Mouse (Mus musculus): ENCODE measurements around the gene Cdca5. TPM values are rescaled to one million over a fixed set of nuclear protein-coding genes. Genes with fewer than 3 reads are reported as not detected.

The Cdca5 gene
- polyA plus RNA-seq, 1 experiment = 33.0 TPM

GRCm38 (mm10) chr19:6062418-6062817, 22.4 kb upstream of the Cdca5 start:
- no peaks in the 10 kb centered on the region for H3K27me3 ChIP-seq (ENCODE audit: control insufficient read depth, insufficient read depth, insufficient read length)
- no peak for TF ChIP-seq MAX (IDR thresholded peaks at IDR 0.05)
- TF ChIP-seq FOSL1 (IDR thresholded peaks at IDR 0.05; ENCODE audit: insufficient read depth, low read length, poor library complexity, severe bottlenecking) = no peak
- no peak for TF ChIP-seq USF1 (IDR thresholded peaks at IDR 0.05; ENCODE audit: low read depth)
- TF ChIP-seq MYOG (IDR thresholded peaks at IDR 0.05; ENCODE audit: control insufficient read depth, extremely low read depth, insufficient read length) = no peak
- no peak for TF ChIP-seq CEBPB (IDR thresholded peaks at IDR 0.05; ENCODE audit: low read depth)
- H3ac ChIP-seq (ENCODE audit: control insufficient read depth, insufficient read length, low read depth) = peak overlapping the region; percentile 93
- peaks cover 10% of the 10 kb centered on the region for H3K36me3 ChIP-seq (ENCODE audit: control insufficient read depth, insufficient read depth)
- peaks cover 30% of the 10 kb centered on the region for H3K79me3 ChIP-seq (ENCODE audit: low read depth)
- H3K4me3 ChIP-seq (ENCODE audit: insufficient read depth, poor library complexity, severe bottlenecking) = peak overlapping the region; percentile 95
- H3K79me2 ChIP-seq (ENCODE audit: control insufficient read depth, insufficient read depth) = peaks cover 43% of the 10 kb centered on the region

- no peak for TF ChIP-seq MYOD1 (IDR thresholded peaks at IDR 0.05; ENCODE audit: control insufficient read depth, insufficient read length, low read depth)
- TF ChIP-seq MAX (IDR thresholded peaks at IDR 0.05) = no peak
- no peak for TF ChIP-seq FOSL1 (IDR thresholded peaks at IDR 0.05; ENCODE audit: insufficient read depth, low read length, poor library complexity, severe bottlenecking)
- TF ChIP-seq CEBPB (IDR thresholded peaks at IDR 0.05; ENCODE audit: low read depth) = no peak
- no peak for TF ChIP-seq CTCF (IDR thresholded peaks at IDR 0.05; ENCODE audit: control insufficient read depth, insufficient read depth, insufficient read length)
- no peak for TF ChIP-seq USF1 (IDR thresholded peaks at IDR 0.05; ENCODE audit: low read depth)
- TF ChIP-seq MYOG (IDR thresholded peaks at IDR 0.05; ENCODE audit: control insufficient read depth, extremely low read depth, insufficient read length) = no peak
- Histone ChIP-seq H3K36me3 (ENCODE audit: control insufficient read depth, insufficient read depth) (peaks cover 10% of the 10 kb centered on the region), H3K79me2 (ENCODE audit: control insufficient read depth, insufficient read depth) (peaks cover 36% of the 10 kb centered on the region), H3ac (ENCODE audit: control insufficient read depth, insufficient read length, low read depth) (no peak overlapping the region), H3K79me3 (ENCODE audit: low read depth) (peaks cover 26% of the 10 kb centered on the region), H3K27me3 (ENCODE audit: control insufficient read depth, insufficient read depth, insufficient read length) (no peaks in the 10 kb centered on the region), H3K4me3 (ENCODE audit: insufficient read depth, poor library complexity, severe bottlenecking) (no peak overlapping the region)
Observed at GRCm38 (mm10) chr19:6063081-6063480, 21.7 kb upstream of the Cdca5 start.

- Histone ChIP-seq H3K4me3 (ENCODE audit: insufficient read depth, poor library complexity, severe bottlenecking) (peak overlapping the region; percentile 30), H3ac (ENCODE audit: control insufficient read depth, insufficient read length, low read depth) (peak overlapping the region; percentile 47), H3K79me2 (ENCODE audit: control insufficient read depth, insufficient read depth) (peaks cover 18% of the 10 kb centered on the region), H3K79me3 (ENCODE audit: low read depth) (peaks cover 13% of the 10 kb centered on the region), H3K27me3 (ENCODE audit: control insufficient read depth, insufficient read depth, insufficient read length) (no peaks in the 10 kb centered on the region), H3K36me3 (ENCODE audit: control insufficient read depth, insufficient read depth) (peaks cover 9% of the 10 kb centered on the region)
- TF ChIP-seq CEBPB (IDR thresholded peaks at IDR 0.05; ENCODE audit: low read depth) = no peak
- no peak for TF ChIP-seq MAX (IDR thresholded peaks at IDR 0.05)
- no peak for TF ChIP-seq FOSL1 (IDR thresholded peaks at IDR 0.05; ENCODE audit: insufficient read depth, low read length, poor library complexity, severe bottlenecking)
- TF ChIP-seq MYOD1 (IDR thresholded peaks at IDR 0.05; ENCODE audit: control insufficient read depth, insufficient read length, low read depth) = no peak
- no peak for TF ChIP-seq USF1 (IDR thresholded peaks at IDR 0.05; ENCODE audit: low read depth)
- TF ChIP-seq CTCF (IDR thresholded peaks at IDR 0.05; ENCODE audit: control insufficient read depth, insufficient read depth, insufficient read length) = no peak
- no peak for TF ChIP-seq MYOG (IDR thresholded peaks at IDR 0.05; ENCODE audit: control insufficient read depth, extremely low read depth, insufficient read length)
Observed at GRCm38 (mm10) chr19:6066571-6066970, 18.2 kb upstream of the Cdca5 start.

- H3K4me3 ChIP-seq (ENCODE audit: insufficient read depth, poor library complexity, severe bottlenecking) = peak overlapping the region; percentile 30
- H3K79me3 ChIP-seq (ENCODE audit: low read depth) = peaks cover 7% of the 10 kb centered on the region
- TF ChIP-seq MYOG (IDR thresholded peaks at IDR 0.05; ENCODE audit: control insufficient read depth, extremely low read depth, insufficient read length) (no peak), FOSL1 (IDR thresholded peaks at IDR 0.05; ENCODE audit: insufficient read depth, low read length, poor library complexity, severe bottlenecking) (no peak), CEBPB (IDR thresholded peaks at IDR 0.05; ENCODE audit: low read depth) (no peak), MYOD1 (IDR thresholded peaks at IDR 0.05; ENCODE audit: control insufficient read depth, insufficient read length, low read depth) (no peak), CTCF (IDR thresholded peaks at IDR 0.05; ENCODE audit: control insufficient read depth, insufficient read depth, insufficient read length) (peak; percentile 92), MAX (IDR thresholded peaks at IDR 0.05) (no peak), USF1 (IDR thresholded peaks at IDR 0.05; ENCODE audit: low read depth) (no peak)
- H3K79me2 ChIP-seq (ENCODE audit: control insufficient read depth, insufficient read depth) = peaks cover 12% of the 10 kb centered on the region
- H3ac ChIP-seq (ENCODE audit: control insufficient read depth, insufficient read length, low read depth) = peak overlapping the region; percentile 47
- peaks cover 9% of the 10 kb centered on the region for H3K36me3 ChIP-seq (ENCODE audit: control insufficient read depth, insufficient read depth)
- H3K27me3 ChIP-seq (ENCODE audit: control insufficient read depth, insufficient read depth, insufficient read length) = no peaks in the 10 kb centered on the region
Observed at GRCm38 (mm10) chr19:6067011-6067723, 17.6 kb upstream of the Cdca5 start.

- Histone ChIP-seq H3ac (ENCODE audit: control insufficient read depth, insufficient read length, low read depth) (peak within 1 kb of the TSS; percentile 47), H3K79me2 (ENCODE audit: control insufficient read depth, insufficient read depth) (peaks cover 5% of the 10 kb centered on the region), H3K79me3 (ENCODE audit: low read depth) (peaks cover 2% of the 10 kb centered on the region), H3K4me3 (ENCODE audit: insufficient read depth, poor library complexity, severe bottlenecking) (peak within 1 kb of the TSS; percentile 30), H3K27me3 (ENCODE audit: control insufficient read depth, insufficient read depth, insufficient read length) (no peaks in the 10 kb centered on the region), H3K36me3 (ENCODE audit: control insufficient read depth, insufficient read depth) (peaks cover 9% of the 10 kb centered on the region)
- TF ChIP-seq FOSL1 (IDR thresholded peaks at IDR 0.05; ENCODE audit: insufficient read depth, low read length, poor library complexity, severe bottlenecking) (no peak), MYOG (IDR thresholded peaks at IDR 0.05; ENCODE audit: control insufficient read depth, extremely low read depth, insufficient read length) (no peak), CEBPB (IDR thresholded peaks at IDR 0.05; ENCODE audit: low read depth) (no peak), MAX (IDR thresholded peaks at IDR 0.05) (no peak), CTCF (IDR thresholded peaks at IDR 0.05; ENCODE audit: control insufficient read depth, insufficient read depth, insufficient read length) (no peak), USF1 (IDR thresholded peaks at IDR 0.05; ENCODE audit: low read depth) (no peak), MYOD1 (IDR thresholded peaks at IDR 0.05; ENCODE audit: control insufficient read depth, insufficient read length, low read depth) (no peak)
Observed at GRCm38 (mm10) chr19:6067724-6068415, 16.9 kb upstream of the Cdca5 start, which contains the start of gene Tm7sf2. Gene Tm7sf2, minus strand, starts transcription at chr19:6068373.

Data from C2C12 (cell line).